Mouse (Mus musculus) retina, postnatal 7 days (tissue): ENCODE measurements around the gene Kcnip1.

Experiments
- DNase-seq: peaks from one replicate; pipeline ENCODE4 v3.0.0-alpha.2; 2012; ENCODE audit warnings: low read depth, low spot score

The Kcnip1 gene

GRCm38 (mm10) chr11:33939456-33940113 lies 53.4 kb downstream of the Kcnip1 start:
- DNase-seq = no peak

DNA sequence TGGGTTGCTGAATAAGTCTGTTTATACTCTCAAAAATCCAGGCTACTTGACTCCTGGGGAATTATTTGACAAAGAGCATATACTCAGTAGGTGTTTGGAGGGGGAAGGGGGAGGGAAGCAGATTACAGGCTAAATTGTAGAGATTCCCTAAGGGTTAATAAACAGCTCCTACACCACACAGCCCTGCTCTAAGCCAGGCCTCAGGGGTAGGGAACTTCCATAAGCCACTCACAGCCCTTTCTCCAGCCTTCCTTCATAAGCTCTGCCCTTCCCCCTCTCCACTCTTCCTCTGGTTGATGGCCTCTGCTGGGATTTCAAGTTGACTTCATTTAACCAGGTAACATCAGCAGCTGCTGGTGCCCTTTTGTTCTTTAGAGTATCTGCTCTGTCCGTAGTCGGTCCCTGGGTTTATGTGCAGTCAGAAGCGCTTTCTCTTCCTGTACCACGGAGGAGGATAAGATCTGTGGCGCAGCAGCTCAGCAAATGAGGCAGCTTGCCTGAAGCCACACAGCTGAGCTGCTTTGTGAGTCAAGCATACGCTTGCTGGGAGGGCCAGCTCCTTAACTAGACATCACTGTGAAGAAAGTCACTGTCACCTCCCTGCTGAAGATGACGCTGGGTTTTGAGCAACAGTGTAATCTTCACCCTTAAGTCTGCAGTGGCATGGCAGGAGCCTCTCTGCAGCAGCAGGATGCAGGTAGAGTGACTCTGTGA lies 54.2 kb downstream of the Kcnip1 start:
- DNase-seq = no peak

- no peak for DNase-seq
These were observed 55.3 kb downstream of the Kcnip1 start for GRCm38 (mm10) chr11:33937641-33938040.

GRCm38 (mm10) chr11:33934286-33934685 lies 58.7 kb downstream of the Kcnip1 start:
- no peak for DNase-seq

DNA sequence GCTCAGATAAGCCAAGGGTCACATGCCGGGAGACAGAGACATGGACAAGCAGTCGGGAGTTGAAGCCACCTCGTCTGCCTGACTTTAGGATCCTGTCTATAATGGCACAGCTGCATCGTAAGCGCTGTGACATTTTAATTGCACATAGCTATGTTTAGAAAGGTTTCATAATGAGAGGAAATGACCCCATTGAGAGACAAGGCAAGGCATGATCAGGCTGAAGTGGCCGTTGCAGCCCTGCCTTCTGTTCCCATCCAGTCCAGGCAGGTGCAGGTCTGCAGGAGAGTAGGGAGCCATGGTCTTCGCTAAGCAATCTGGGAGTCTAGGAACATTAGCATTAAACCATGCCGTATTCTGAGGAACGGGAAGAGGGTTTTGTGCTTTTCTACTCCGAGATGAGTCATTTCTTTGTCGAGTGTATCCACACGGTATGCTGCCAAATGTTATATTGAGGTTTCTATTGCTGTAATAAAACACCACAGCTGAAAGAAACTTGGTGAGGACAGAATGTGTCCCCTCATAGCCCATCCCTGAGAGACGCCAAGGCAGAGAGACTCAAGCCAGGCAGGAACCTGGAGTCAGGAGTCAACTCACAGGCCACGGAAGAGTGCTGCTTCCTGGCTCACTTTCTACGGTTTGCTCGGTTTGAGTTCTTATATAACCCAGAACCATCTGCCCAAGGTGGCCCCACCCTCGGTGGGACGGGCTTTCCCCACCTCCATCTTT lies 60.4 kb downstream of the Kcnip1 start:
- no peak for DNase-seq

GRCm38 (mm10) chr11:33931836-33932385 lies 61.0 kb downstream of the Kcnip1 start:
- no peak for DNase-seq

- no peak for DNase-seq
These were observed 63.5 kb downstream of the Kcnip1 start for GRCm38 (mm10) chr11:33929412-33929811.

GRCm38 (mm10) chr11:33928658-33929057 lies 64.3 kb downstream of the Kcnip1 start:
- peak; percentile 34 for DNase-seq

GRCm38 (mm10) chr11:33927836-33928235 lies 65.1 kb downstream of the Kcnip1 start:
- DNase-seq = no peak

- no peak for DNase-seq
These were observed 65.6 kb downstream of the Kcnip1 start for GRCm38 (mm10) chr11:33927321-33927720.

DNA sequence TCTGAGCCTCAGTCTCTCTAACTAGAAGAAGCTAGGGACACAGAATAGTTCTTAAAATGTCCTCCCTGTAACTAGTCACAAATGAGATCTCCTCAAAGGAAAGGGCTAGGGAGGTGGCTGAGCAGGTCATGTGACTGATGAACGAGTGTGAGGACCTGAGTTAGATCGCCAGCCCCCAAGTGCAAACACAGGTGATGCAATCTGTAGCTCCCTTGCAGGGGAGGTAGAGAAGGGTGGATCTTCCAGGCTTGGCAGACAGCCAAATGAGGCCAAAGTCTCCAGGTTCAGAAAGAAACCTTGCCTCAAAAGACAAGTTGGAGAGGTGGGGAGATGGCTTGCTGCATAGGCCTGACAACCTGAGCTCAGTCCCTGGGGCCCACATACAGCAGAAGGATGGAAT lies 66.4 kb downstream of the Kcnip1 start:
- no peak for DNase-seq

DNA sequence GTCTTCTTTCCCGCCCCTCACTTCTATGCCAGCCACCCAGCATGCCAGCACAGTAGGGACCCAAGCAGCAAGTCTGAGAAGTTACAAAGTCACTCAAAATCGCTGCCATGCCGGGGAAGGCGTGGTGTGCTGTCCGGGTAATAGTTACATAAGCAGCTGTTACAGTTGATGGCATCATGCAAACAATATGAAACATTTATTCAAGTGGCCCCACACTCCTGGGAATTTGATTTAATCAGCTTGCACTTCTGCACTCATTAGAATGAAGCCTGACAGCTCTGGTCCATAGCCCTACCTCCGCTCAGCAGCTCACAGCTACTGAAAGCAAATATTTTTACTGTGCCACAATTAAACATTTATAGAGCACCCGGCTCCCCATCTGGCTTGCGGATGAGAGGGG lies 67.2 kb downstream of the Kcnip1 start:
- DNase-seq = no peak

- DNase-seq = no peak
These were observed 69.9 kb downstream of the Kcnip1 start for GRCm38 (mm10) chr11:33923031-33923430.

- DNase-seq = no peak
These were observed 71.5 kb downstream of the Kcnip1 start for GRCm38 (mm10) chr11:33921451-33921850.

DNA sequence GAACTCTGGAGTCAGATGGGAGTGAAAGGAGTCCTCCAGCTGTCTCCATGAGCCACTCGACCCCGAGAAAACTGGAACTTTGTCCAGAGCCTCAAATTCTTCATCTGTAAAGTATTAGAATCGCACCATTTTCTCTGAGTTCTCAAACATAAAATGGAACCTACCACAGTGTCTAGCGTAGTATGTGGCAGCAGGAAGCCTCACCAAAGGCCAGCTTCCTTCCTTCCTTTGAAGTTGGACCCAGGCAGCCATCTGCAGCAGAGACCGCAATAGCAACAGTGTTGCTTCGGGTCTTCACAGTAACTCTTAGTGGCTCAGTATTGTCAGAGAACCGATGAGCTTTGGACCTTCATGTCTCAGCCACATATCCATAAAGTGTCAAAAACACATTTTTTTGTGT lies 73.1 kb downstream of the Kcnip1 start:
- no peak for DNase-seq

DNA sequence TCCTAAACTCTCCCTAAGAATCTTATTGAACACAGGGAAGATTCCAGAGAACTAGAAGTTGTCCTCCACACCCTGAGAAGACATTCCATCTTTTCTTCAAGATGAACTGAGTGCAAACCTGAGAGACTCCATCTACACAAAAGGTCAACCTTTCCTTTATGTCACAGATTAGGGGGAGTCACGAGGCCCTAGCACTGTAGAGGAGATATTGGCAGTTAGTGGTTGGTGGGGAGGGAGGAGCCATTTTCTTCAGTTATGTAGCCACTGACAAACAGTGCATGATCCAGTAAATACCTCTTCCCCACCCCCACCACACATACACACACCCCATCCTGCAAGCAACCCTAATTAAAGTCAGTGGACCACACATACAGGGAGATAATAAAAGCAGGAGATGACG lies 74.5 kb downstream of the Kcnip1 start:
- DNase-seq = no peak

- peak; percentile 53 for DNase-seq
These were observed 75.4 kb downstream of the Kcnip1 start for GRCm38 (mm10) chr11:33917574-33917973.

DNA sequence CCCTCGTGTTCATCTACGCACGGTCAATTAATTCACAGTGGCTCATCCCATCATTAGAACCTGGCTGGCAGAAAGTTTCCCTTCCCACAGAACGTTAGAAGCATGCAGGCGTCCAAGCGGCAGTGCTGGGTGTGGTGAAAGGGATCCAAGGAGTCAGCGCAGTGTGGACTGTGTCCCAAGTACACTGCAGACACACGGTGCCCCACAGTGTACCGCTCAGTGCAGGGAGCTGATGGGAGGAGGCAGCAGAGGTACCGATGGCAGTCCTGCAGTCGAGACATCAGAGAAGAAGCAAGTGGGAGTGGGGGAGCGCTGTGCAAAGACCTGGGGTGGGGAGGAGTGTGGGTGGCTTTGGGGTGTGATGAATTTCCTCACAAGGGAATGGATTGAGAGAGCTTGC lies 78.7 kb downstream of the Kcnip1 start:
- DNase-seq = no peak

DNA sequence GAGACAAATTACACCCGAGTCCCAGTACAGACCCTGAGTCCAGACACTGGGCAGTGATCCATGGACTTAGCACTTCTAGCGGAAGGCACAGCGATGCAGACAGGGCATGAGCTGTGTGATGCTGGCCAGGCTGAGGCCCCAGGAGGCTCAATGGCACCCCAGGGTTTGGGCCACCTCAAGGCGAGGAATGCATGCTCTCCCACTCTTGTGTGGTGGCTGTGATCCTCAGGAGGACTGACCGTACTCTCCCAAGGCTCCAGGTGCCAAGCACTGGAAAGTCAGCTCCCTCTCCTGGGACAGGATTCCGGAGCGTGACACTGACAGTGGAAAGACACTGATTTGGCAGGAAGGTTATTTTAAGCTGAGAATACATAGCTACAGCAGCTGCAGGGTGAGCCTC lies 79.9 kb downstream of the Kcnip1 start:
- no peak for DNase-seq

DNA sequence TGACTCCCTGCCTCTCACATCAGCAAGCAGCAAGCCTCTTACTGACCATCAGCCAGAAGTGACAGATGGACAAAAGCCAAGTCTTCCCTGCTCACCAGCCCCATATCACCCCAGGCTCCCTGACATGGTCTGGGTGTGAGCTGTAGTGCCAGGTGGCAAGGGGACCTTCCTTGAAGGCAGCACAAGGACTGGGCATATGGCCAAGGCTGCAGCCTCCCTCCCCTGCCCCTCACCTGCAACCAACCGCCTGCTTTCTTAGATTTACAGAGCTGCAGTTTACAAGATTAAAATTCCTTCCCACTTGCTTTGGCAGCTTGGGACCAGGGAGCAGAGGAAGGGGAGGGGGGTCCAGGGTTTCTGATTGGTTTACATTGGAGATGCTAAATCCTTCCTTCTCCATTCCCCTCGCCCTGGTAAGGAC lies 80.8 kb downstream of the Kcnip1 start:
- DNase-seq = no peak

- no peak for DNase-seq
These were observed 82.0 kb downstream of the Kcnip1 start for GRCm38 (mm10) chr11:33910982-33911381.
